Mouse (Mus musculus): ENCODE results near the gene Prkd2.

The Prkd2 gene

GRCm38 (mm10) chr7:16919395-16920149 lies 76.9 kb downstream of the Prkd2 start:
- DNase-seq (ENCODE audit: low spot score) = no peak

Data from ovary, postnatal 14 days (tissue).